Mouse (Mus musculus) embryonic facial prominence, embryonic 14.5 days (tissue): ENCODE measurements around the gene Ahr. TPM values are rescaled to one million over a fixed set of nuclear protein-coding genes. Genes with fewer than 3 reads are reported as not detected.

Experiments
- ATAC-seq: fragments of 200-750 bp; cut with Nextera tagmentation; 2 replicates; pipeline ENCODE4 v1.8.0; 2017; ENCODE audit warnings: low read depth, moderate number of reproducible peaks, moderate TSS enrichment
- DNase-seq: peaks from one replicate; pipeline ENCODE4 v3.0.0-alpha.2; 2015; ENCODE audit warnings: low spot score
- H3K27ac ChIP-seq: fragments of 300-500 bp; sonication (generic); replicated peaks from 2 replicates; pipeline ENCODE4 v1.5.1; 2014; ENCODE audit warnings: low read depth, mild to moderate bottlenecking, low read length, moderate library complexity
- H3K27me3 ChIP-seq: fragments of 300-500 bp; sonication (generic); replicated peaks from 2 replicates; pipeline ENCODE4 v1.6.1; 2014; ENCODE audit warnings: low read length; ENCODE audit not compliant: control insufficient read depth, insufficient read depth
- H3K36me3 ChIP-seq: fragments of 300-500 bp; sonication (generic); 2 replicates; pipeline ENCODE4 v1.6.1; 2014; ENCODE audit warnings: low read length, mixed read lengths; ENCODE audit not compliant: control insufficient read depth, insufficient read depth
- H3K4me1 ChIP-seq: fragments of 300-500 bp; sonication (generic); 2 replicates; pipeline ENCODE4 v1.6.1; 2014; ENCODE audit warnings: antibody characterized with exemption, low read length; ENCODE audit not compliant: control insufficient read depth, insufficient read depth
- H3K4me2 ChIP-seq: fragments of 300-500 bp; sonication (generic); 2 replicates; pipeline ENCODE4 v1.6.1; 2014; ENCODE audit warnings: low read depth, mild to moderate bottlenecking, low read length, moderate library complexity, mixed read lengths
- H3K4me3 ChIP-seq: fragments of 300-500 bp; sonication (generic); 2 replicates; pipeline ENCODE4 v1.5.1; 2014; ENCODE audit warnings: low read depth, mild to moderate bottlenecking, low read length
- H3K9ac ChIP-seq: fragments of 300-500 bp; sonication (generic); 2 replicates; pipeline ENCODE4 v1.6.1; 2014; ENCODE audit warnings: low read depth, mild to moderate bottlenecking, low read length, moderate library complexity, mixed read lengths
- H3K9me3 ChIP-seq: fragments of 300-500 bp; sonication (generic); 2 replicates; pipeline ENCODE4 v1.6.1; 2016; ENCODE audit warnings: low read length; ENCODE audit not compliant: control insufficient read depth
- WGBS: fragments of 180-500 bp; shearing (Covaris S2); extraction: QIAGEN DNeasy Blood & Tissue Kit; methylation state at CpG from one replicate; pipeline ENCODE4 v1.1.7; 2014; 5-methylcytosine and 5-hydroxymethylcytosine counted together
- polyA plus RNA-seq: library from polyadenylated mRNA; unstranded; fragments of >200 nt; fragmentation: Nextera tagmentation; extraction: Ambion mirVana; gene quantifications from 2 replicates; pipeline ENCODE4 v1.2.1, GENCODE M21; 2014

Ahr gene
- polyA plus RNA-seq: 17.7 and 18.8 TPM in 2 replicates

DNA sequence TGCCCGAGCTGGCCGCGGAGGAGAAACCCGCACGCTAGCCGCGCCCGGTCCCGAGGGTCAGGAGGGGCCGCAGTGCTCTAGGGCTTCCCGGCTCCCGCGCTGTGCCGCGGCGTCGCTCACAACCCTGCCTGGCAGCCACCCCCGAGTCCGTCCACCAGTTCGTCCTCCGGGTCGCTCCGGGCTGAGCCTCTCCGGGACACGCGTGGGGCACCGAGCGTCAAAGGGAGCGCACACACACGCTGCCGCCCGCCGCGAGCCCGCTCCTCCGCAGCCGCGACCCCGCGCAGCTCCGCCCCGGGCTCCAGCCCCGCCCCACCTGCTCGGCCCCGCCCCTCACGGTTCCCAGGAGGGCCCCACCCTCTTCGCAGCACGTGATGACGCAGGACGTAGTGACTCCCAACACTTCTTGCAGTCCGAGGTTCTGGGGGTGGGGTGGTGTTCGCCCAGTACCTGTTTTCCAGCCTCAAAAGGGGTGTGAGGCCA is at the start of gene Ahr:
Gene Ahr, minus strand, starts transcription at position 285 of the 483 bp plus-strand sequence.
- WGBS: under 1% methylated on average over 17 of the region's 52 CpGs
- peak; percentile 88 for DNase-seq

DNA sequence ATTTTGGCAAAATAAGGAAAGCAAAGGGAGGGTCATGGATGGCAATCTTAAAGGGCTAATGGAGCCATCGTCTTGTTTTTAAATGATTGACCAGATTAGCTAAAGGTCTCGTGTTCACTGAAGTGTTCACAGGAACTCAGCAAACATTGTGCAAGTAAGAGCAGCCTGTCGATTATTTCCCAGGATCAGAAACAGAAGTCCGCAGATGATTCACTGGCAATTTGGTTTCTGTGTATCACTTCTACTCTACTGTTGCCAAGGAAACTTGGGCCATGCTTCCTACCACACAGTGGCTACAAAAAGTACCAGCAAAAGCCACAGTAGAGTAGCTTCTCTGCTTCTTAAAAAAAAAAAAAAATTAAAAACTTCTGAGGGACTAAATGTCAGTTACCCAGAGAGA is 44.0 kb upstream of the Ahr start:
- WGBS: 76% methylated on average over 4 of the region's 4 CpGs
- Histone ChIP-seq H3K9me3 (no peaks in the 10 kb centered on the region), H3K27ac (no peak overlapping the region), H3K36me3 (no peaks in the 10 kb centered on the region), H3K4me3 (no peak overlapping the region), H3K4me2 (no peak overlapping the region), H3K9ac (no peak overlapping the region), H3K4me1 (no peaks in the 10 kb centered on the region), H3K27me3 (no peaks in the 10 kb centered on the region)
- ATAC-seq (no peak), DNase-seq (no peak)

More for the DNA sequence above, at the start of gene Ahr:
- ATAC-seq: peak; percentile 97
- peaks cover 7% of the 10 kb centered on the region for H3K27me3 ChIP-seq
- no peaks in the 10 kb centered on the region for H3K9me3 ChIP-seq
- no peaks in the 10 kb centered on the region for H3K36me3 ChIP-seq
- H3K4me1 ChIP-seq: no peaks in the 10 kb centered on the region
- peak within 1 kb of the TSS; percentile 67; the same call in 1 of the 2 replicates for H3K27ac ChIP-seq
- H3K9ac ChIP-seq: peak within 1 kb of the TSS; percentile 77
- peak within 1 kb of the TSS; percentile 80 for H3K4me3 ChIP-seq
- H3K4me2 ChIP-seq: peak within 1 kb of the TSS; percentile 97

DNA sequence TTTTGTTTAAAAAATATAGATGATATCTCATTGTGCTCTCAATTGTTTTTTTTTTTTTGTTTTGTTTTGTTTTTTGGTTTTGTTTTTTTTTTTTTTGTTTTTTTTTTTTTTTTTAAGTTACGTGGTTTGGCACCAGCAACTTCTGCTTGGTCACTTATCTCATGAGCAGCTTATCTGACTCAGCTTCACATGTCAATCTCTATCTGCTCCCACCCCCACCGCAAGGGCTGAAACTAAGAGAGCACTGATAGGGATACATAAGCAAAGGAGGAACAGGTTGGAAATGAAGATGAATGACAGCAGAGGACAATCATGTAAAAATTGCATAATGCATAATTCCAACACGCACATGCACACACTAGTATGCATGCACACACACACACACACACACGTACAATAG is 41.3 kb upstream of the Ahr start:
- 76% methylated on average over 4 of the region's 4 CpGs for WGBS
- H3K27ac ChIP-seq: no peak overlapping the region
- no peaks in the 10 kb centered on the region for H3K4me1 ChIP-seq
- ATAC-seq (no peak), DNase-seq (no peak)
- H3K4me3 ChIP-seq: no peak overlapping the region
- no peak overlapping the region for H3K4me2 ChIP-seq
- H3K9ac ChIP-seq: no peak overlapping the region
- H3K9me3 ChIP-seq: no peaks in the 10 kb centered on the region
- no peaks in the 10 kb centered on the region for H3K36me3 ChIP-seq
- no peaks in the 10 kb centered on the region for H3K27me3 ChIP-seq

DNA sequence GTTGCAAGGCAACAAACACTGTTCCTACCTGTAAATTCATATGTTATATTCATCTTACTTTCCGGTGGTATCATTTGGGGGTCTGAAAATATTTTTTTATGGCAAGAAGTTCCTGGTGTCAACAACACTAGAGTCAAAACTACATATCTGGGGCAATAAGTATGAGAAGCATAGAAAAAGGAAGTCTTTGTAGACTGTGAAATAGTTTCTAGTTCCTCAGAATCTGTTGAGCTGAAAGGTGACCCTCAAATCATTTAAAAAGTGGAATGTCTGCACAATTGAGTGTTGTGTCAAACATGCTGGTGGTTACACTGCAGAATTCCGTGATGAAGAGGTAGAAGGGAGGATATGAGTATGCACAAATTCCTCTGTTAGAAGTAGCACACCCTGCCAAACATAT is 38.9 kb upstream of the Ahr start:
- Histone ChIP-seq H3K4me2 (no peak overlapping the region), H3K27ac (no peak overlapping the region), H3K9me3 (no peaks in the 10 kb centered on the region), H3K9ac (no peak overlapping the region), H3K36me3 (no peaks in the 10 kb centered on the region), H3K4me3 (no peak overlapping the region), H3K4me1 (no peaks in the 10 kb centered on the region), H3K27me3 (no peaks in the 10 kb centered on the region)
- no peak for DNase-seq
- ATAC-seq: no peak
- 60% methylated on average over 2 of the region's 2 CpGs for WGBS

DNA sequence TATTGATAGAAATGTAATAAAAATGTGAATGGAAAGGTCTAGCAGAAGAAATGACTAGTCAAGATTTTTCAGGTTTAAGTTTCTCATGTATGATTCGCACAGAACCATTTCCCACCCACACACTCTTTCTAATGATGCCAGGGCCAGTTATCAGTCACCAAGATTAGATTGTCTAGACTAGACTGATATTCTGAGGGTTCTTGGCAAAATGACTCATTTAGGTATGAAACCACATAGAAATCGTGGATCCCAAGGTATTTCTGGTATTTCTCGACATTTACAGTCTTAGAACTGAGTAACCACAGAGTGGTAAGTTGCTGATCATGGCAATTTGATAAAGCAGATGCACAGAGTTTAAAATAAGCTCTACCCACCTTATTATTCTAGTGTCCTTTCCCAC is 28.0 kb upstream of the Ahr start:
- Histone ChIP-seq H3K9me3 (no peaks in the 10 kb centered on the region), H3K9ac (no peak overlapping the region), H3K27ac (no peak overlapping the region), H3K4me3 (no peak overlapping the region), H3K4me2 (no peak overlapping the region), H3K27me3 (no peaks in the 10 kb centered on the region), H3K4me1 (no peaks in the 10 kb centered on the region), H3K36me3 (no peaks in the 10 kb centered on the region)
- ATAC-seq (no peak), DNase-seq (no peak)
- 78% methylated on average over 3 of the region's 3 CpGs for WGBS

DNA sequence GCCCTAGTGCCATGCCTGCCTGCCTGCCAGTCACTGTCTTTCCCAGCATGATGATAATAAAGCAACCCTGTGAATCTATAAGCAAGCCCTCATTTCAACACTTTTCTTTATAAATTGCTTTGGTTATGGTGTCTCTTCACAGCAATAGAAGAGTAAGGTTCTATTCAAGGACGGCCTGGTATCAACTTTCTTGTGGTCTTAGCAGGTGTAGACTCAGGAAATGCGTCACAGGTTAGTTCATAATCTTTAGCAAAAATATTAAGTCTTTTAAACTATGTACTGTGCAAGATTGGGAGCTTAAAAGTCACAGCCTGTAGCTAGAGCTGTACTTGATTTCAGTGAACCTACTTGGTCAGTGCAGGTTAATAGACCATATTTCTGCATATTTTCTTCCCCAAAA is 24.0 kb upstream of the Ahr start:
- 82% methylated on average over 2 of the region's 2 CpGs for WGBS
- H3K4me1 ChIP-seq: no peaks in the 10 kb centered on the region
- no peak overlapping the region for H3K9ac ChIP-seq
- H3K9me3 ChIP-seq: no peaks in the 10 kb centered on the region
- H3K4me2 ChIP-seq: no peak overlapping the region
- H3K27me3 ChIP-seq: no peaks in the 10 kb centered on the region
- no peak for ATAC-seq
- no peak overlapping the region for H3K27ac ChIP-seq
- H3K36me3 ChIP-seq: no peaks in the 10 kb centered on the region
- no peak overlapping the region for H3K4me3 ChIP-seq
- no peak for DNase-seq

DNA sequence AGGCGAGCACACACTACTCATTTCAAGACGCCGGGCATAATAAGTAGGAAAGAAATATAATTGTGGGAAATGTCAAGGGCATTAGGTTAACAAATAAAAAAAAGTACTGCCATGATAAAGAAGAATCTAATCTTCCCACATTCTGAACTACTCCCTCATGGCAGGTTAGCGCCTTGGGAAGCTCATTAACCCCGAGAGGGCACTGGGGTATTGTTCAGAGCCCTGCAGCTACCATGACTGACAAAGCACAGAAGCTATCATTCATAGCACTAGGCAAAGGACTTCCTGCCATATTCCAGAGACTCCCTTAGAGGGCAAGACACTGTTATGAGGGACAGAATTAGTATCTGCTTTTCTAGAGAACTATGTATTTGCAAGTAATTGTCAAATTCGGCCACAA is 21.1 kb upstream of the Ahr start:
- no peaks in the 10 kb centered on the region for H3K4me1 ChIP-seq
- H3K9ac ChIP-seq: no peak overlapping the region
- ATAC-seq: no peak
- no peak overlapping the region for H3K4me3 ChIP-seq
- H3K36me3 ChIP-seq: no peaks in the 10 kb centered on the region
- whole genome bisulfite sequencing: 65% methylated on average over 6 of the region's 6 CpGs
- no peaks in the 10 kb centered on the region for H3K27me3 ChIP-seq
- no peaks in the 10 kb centered on the region for H3K9me3 ChIP-seq
- H3K27ac ChIP-seq: no peak overlapping the region
- no peak overlapping the region for H3K4me2 ChIP-seq
- no peak for DNase-seq

DNA sequence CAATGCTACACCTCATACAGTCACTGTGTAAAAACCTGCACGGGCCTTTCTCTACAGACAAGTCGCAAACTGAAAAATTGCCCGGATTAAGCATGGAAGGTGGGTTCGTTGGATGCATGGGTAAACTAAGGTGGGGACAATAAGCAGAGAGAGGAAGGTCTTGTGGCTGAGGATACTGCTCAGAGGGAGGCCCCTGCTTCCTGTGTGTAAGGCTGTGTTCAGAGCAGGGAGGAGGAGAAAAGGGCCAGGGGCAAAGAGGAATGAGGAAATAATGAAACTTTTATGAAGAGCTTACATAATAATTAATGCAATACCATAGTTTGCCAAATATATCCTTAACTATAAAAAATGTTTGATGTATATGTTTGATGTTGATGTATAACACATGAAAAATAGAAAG is 19.5 kb upstream of the Ahr start:
- H3K4me1 ChIP-seq: no peaks in the 10 kb centered on the region
- no peak overlapping the region for H3K4me2 ChIP-seq
- H3K9me3 ChIP-seq: no peaks in the 10 kb centered on the region
- WGBS: 82% methylated on average over 4 of the region's 4 CpGs
- H3K27ac ChIP-seq: no peak overlapping the region
- DNase-seq (no peak), ATAC-seq (no peak)
- no peak overlapping the region for H3K4me3 ChIP-seq
- H3K9ac ChIP-seq: no peak overlapping the region
- no peaks in the 10 kb centered on the region for H3K27me3 ChIP-seq
- no peaks in the 10 kb centered on the region for H3K36me3 ChIP-seq

DNA sequence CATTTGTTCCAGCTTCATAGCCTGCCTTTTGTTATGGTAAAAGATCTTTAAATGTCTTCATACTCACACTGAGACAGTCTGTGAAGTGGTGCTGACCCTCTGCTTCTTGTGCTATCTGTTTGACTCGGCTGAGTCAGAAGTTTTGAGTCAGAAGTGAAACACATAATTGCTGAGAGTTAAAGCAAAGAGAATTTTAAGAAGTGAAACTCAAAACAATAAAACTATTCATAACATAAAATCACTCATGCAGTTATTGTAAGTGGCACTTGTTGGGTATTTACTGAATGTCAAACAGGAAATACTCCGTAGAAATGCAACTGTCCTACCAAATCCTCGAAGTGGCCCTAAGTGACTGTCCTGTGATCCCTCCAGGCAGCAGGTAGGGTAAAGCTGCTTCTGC is 18.3 kb upstream of the Ahr start:
- H3K27ac ChIP-seq: no peak overlapping the region
- no peak overlapping the region for H3K4me2 ChIP-seq
- ATAC-seq (no peak), DNase-seq (no peak)
- WGBS: 66% methylated on average over 3 of the region's 3 CpGs
- no peaks in the 10 kb centered on the region for H3K36me3 ChIP-seq
- no peaks in the 10 kb centered on the region for H3K27me3 ChIP-seq
- H3K4me3 ChIP-seq: no peak overlapping the region
- H3K9me3 ChIP-seq: no peaks in the 10 kb centered on the region
- no peaks in the 10 kb centered on the region for H3K4me1 ChIP-seq
- H3K9ac ChIP-seq: no peak overlapping the region
